Mouse (Mus musculus): ENCODE results near the gene Rdh11. TPM values are rescaled to one million over a fixed set of nuclear protein-coding genes. Genes with fewer than 3 reads are reported as not detected.
A peak's percentile ranks its signal among the peaks of the same experiment; 100 is the strongest.
"Not testable (repeated sequence)": the region's sequence is repeated elsewhere in the genome, so short reads cannot be mapped to it uniquely, and the experiment has no call there.

The Rdh11 gene
- polyA plus RNA-seq (2016; fragmentation: Nextera tagmentation; extraction: Ambion mirVana): 17.5 and 18.4 TPM in 2 replicates

DNA sequence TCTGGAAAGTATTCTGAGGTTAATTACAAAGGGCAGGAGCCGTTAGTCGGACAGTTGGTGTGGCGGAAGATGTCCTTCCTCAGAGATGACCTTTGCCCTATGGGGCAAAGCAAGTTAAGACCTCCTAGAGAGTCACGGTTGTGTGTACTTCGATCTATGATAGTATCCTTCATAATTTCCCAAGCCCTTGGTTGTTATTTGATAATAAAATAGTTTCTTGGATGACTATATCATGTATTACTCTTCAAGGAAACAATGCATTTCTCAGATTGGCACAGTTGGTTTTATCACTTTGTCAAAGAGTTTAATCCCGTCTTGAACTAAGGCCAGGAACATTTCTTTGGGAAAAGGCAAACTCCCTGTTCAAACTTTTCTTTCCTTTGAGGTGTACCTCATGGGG, at the start of gene Rdh11:
Gene Rdh11 (minus strand): TSS at position 101 of the 400 bp plus-strand sequence.
- Histone ChIP-seq H3K9ac (peak within 1 kb of the TSS; percentile 80), H3K27ac (ENCODE audit: poor library complexity, severe bottlenecking) (peak within 1 kb of the TSS; percentile 56), H3K4me1 (replicated peaks) (peaks cover 12% of the 10 kb centered on the region), H3K9me3 (replicated peaks) (no peaks in the 10 kb centered on the region), H3K27me3 (replicated peaks) (no peaks in the 10 kb centered on the region), H3K36me3 (peaks cover 13% of the 10 kb centered on the region), H3K4me3 (peak within 1 kb of the TSS; percentile 79), H3K4me2 (peak within 1 kb of the TSS; percentile 94)
- 57% methylated on average over 6 of the region's 6 CpGs for WGBS
- ATAC-seq (ENCODE audit: insufficient number of reproducible peaks, low FRiP score): no peak

DNA sequence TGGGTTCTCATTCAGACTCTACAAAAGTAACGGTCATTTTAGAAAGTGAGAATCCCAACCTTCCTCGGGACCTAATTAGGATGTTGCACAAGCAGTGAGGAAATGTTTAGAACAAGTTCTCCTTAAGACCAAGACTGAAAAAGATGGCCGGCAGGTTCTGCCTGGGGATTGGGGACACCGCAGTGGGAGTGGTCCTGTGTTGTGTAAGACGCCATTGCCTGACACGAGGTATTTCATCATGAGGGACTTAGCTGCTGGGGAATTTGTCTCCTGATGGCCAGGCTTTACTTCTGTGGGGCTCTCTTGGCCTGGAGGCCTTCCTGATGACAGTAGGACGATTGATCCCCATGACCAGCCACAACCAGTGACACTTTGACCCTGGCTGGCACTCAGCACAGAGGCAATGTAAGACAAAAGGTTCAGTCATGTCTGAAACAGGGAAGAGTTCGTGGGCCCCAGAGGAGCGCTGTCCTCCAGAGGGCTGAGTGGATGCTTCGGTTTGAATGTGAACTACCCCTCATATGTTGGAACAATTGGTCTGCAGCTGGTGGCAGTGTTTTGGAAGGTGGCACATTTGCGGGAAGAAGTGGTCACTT, 43.5 kb upstream of the Rdh11 start:
- peaks cover 74% of the 10 kb centered on the region for H3K36me3 ChIP-seq
- no peaks in the 10 kb centered on the region for H3K4me1 ChIP-seq (replicated peaks)
- no peak overlapping the region for H3K4me2 ChIP-seq

DNA sequence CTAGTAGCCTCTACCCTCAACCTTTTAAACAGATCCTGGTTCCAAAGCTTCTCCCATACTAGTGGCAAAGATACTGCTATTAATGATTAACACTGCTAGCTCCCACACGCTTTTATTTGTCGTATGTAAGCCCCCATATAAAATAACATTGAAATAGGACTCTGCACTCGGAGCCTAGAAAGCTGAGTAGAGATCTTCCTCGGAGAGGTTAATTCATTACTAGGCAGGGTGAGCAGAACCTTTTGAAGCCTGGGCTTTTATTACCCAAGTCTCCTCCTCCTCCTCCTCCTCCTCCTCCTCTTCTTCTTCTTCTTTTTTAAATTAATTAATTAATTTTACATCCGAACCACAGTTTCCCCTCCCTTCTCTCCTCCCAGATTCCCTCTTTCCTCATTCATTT, 25.4 kb upstream of the Rdh11 start:
- Histone ChIP-seq H3K27ac (ENCODE audit: poor library complexity, severe bottlenecking) (no peak overlapping the region), H3K36me3 (no peaks in the 10 kb centered on the region), H3K27me3 (replicated peaks) (no peaks in the 10 kb centered on the region; the same call in 1 of the 2 replicates), H3K4me3 (no peak overlapping the region), H3K4me1 (replicated peaks) (no peaks in the 10 kb centered on the region), H3K4me2 (no peak overlapping the region), H3K9ac (no peak overlapping the region), H3K9me3 (replicated peaks) (no peaks in the 10 kb centered on the region)
- ATAC-seq (ENCODE audit: insufficient number of reproducible peaks, low FRiP score): no peak
- 63% methylated on average over 5 of the region's 5 CpGs for WGBS

More for the DNA sequence above, 43.5 kb upstream of the Rdh11 start:
- Histone ChIP-seq H3K27me3 (replicated peaks) (no peaks in the 10 kb centered on the region), H3K9me3 (replicated peaks) (no peaks in the 10 kb centered on the region), H3K27ac (ENCODE audit: poor library complexity, severe bottlenecking) (no peak overlapping the region), H3K4me3 (no peak overlapping the region), H3K9ac (no peak overlapping the region)
- WGBS: 83% methylated on average over 11 of the region's 11 CpGs
- ATAC-seq (ENCODE audit: insufficient number of reproducible peaks, low FRiP score): no peak

DNA sequence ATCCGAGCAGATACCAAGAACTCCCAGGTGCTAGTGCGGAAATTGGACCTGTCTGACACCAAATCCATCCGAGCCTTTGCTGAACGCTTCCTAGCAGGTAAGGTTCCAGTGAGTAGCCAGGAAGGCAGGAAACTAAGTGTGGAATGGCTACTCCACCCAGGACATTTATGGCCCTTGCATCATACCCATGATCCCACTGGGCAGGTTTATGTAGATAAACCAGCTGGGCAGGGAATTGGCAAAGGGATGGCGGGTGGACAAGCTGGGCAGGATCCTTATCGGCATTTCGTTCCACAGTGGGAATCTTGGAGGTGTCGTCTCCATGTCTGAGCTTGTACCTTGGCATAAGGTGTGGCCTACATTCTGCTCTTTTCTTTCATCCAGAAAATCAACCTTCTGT, 19.4 kb upstream of the Rdh11 start:
- 84% methylated on average over 8 of the region's 8 CpGs for WGBS
- Histone ChIP-seq H3K9me3 (replicated peaks) (no peaks in the 10 kb centered on the region), H3K4me1 (replicated peaks) (peaks cover 4% of the 10 kb centered on the region; the same call in 1 of the 2 replicates), H3K4me2 (no peak overlapping the region), H3K27ac (ENCODE audit: poor library complexity, severe bottlenecking) (no peak overlapping the region), H3K9ac (no peak overlapping the region), H3K4me3 (no peak overlapping the region), H3K27me3 (replicated peaks) (no peaks in the 10 kb centered on the region; the same call in none of the 2 replicates), H3K36me3 (no peaks in the 10 kb centered on the region)
- ATAC-seq (ENCODE audit: insufficient number of reproducible peaks, low FRiP score): no peak

DNA sequence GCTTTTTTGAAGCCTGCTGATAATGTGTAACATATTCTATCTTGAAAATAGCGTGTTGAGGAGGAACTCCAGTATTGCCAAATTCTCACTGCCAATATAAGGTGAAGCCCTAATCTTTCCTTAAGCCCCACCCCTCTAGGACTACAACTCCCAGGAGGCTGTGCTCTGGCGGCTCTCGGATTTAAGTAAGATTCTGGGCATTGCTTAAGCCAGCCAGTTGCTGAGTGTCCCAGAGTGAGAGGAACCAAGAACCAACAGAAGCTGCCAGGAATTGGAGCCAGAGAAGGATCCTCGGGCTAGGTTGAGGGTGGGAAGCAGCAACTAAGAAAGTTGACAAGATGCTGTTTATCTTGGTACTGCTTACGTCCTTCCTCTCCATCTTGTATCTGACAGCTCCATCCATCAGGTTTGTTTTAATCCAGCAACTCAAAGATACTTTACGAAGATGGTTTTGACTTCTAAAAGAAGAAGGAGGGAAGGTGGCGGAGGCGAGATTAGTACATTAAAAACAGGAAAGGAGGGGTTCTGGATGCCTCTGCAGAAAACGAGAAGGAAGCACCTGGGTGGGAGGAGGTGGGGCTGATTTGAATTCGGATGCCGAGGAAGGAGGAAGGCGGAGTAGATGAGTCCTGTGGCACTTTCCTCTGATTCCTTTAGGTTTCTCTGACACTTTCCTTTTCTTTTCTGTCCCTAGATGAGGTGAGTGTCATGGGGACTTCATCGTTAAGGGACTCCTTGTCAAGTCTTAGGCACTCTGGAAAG, 16.8 kb upstream of the Rdh11 start, which contains the start of gene Rdh12:
Gene Rdh12 (plus strand): TSS at position 212 of the 762 bp plus-strand sequence.
- no peak within 1 kb of the TSS for H3K27ac ChIP-seq (ENCODE audit: poor library complexity, severe bottlenecking)
- H3K4me1 ChIP-seq (replicated peaks): peaks cover 4% of the 10 kb centered on the region; the same call in 1 of the 2 replicates
- peak within 1 kb of the TSS; percentile 50; the same call in 1 of the 2 replicates for H3K9ac ChIP-seq
- no peak for ATAC-seq (ENCODE audit: insufficient number of reproducible peaks, low FRiP score)
- 5% methylated on average over 13 of the region's 13 CpGs for WGBS
- H3K4me2 ChIP-seq: peak within 1 kb of the TSS; percentile 77
- H3K4me3 ChIP-seq: peak within 1 kb of the TSS; percentile 48
- H3K27me3 ChIP-seq (replicated peaks): no peaks in the 10 kb centered on the region; the same call in 1 of the 2 replicates
- no peaks in the 10 kb centered on the region for H3K36me3 ChIP-seq
- H3K9me3 ChIP-seq (replicated peaks): no peaks in the 10 kb centered on the region

DNA sequence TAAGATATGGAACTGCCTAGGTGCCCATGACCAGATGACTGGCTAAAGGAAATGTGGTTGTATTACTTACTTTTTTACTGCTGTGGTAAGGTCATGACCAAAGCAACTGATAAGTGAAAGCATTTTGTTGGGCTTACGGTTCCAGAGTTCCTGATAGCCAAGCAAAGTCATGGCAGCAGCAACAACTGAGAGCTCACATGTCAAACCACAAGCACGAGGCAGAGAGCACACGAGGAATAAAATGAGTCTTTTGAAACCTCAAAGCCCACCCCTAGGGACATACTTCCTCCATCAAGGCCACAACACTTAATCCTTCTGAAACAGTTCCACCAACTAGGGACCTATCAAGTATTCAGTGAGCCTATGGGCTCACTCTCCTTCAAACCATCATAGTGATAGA, 9.8 kb upstream of the Rdh11 start:
- Histone ChIP-seq H3K27me3 (replicated peaks) (no peaks in the 10 kb centered on the region), H3K36me3 (no peaks in the 10 kb centered on the region)
- no peak for ATAC-seq (ENCODE audit: insufficient number of reproducible peaks, low FRiP score)

DNA sequence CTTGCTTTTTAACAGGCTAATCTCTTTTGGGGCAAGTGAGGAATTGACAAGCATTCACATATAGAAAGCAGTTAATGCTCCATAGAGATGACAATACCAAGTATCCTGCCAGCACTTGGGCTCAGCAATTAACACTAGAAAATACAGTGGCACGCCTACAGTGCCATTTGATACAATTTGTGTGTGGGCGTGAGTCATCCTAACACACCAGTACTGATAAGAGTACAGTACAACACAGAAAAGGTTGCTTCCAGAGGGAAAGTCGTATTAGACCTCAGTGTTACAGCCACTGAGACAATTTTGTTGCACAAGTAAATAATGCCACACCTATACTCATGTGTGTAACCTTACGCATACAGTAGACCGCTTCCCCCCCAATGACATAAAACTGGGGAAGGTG, 5.0 kb upstream of the Rdh11 start:
- no peaks in the 10 kb centered on the region for H3K27me3 ChIP-seq (replicated peaks)
- no peaks in the 10 kb centered on the region for H3K36me3 ChIP-seq
- no peaks in the 10 kb centered on the region for H3K4me1 ChIP-seq (replicated peaks)
- no peaks in the 10 kb centered on the region for H3K9me3 ChIP-seq (replicated peaks)
- no peak overlapping the region for H3K27ac ChIP-seq (ENCODE audit: poor library complexity, severe bottlenecking)
- 75% methylated on average over 5 of the region's 5 CpGs for WGBS
- H3K9ac ChIP-seq: no peak overlapping the region
- no peak overlapping the region for H3K4me2 ChIP-seq
- ATAC-seq (ENCODE audit: insufficient number of reproducible peaks, low FRiP score): no peak
- H3K4me3 ChIP-seq: no peak overlapping the region

More for the DNA sequence above, 9.8 kb upstream of the Rdh11 start:
- H3K9me3 ChIP-seq (replicated peaks): no peaks in the 10 kb centered on the region
- 49% methylated on average over 3 of the region's 3 CpGs for WGBS
- H3K4me2 ChIP-seq: no peak overlapping the region
- H3K4me1 ChIP-seq (replicated peaks): no peaks in the 10 kb centered on the region
- H3K4me3 ChIP-seq: no peak overlapping the region
- no peak overlapping the region for H3K27ac ChIP-seq (ENCODE audit: poor library complexity, severe bottlenecking)
- no peak overlapping the region for H3K9ac ChIP-seq

DNA sequence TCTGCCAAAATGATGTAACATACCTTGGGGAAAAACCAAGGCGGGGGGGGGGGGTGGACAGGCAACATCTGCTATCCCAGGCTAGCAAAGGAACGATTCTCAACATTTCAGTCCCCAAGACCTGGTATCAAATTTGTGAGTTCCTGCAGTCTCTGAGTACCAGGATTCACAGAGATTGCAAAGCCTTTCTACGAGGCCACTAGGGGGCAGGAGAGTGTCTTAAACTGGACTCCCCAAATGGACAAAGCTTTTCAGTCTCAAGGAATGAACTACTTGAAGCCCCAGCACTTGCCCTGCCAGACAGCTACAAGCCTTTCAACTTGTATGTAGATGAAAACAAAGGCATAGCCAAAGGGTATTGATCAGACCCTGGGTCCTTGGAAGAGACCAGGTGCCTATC, 1.3 kb upstream of the Rdh11 start:
- Histone ChIP-seq H3K4me1 (replicated peaks) (peaks cover 12% of the 10 kb centered on the region), H3K9me3 (replicated peaks) (no peaks in the 10 kb centered on the region), H3K36me3 (peaks cover under 1% of the 10 kb centered on the region; the same call in 1 of the 2 replicates), H3K4me2 (no peak overlapping the region), H3K27ac (ENCODE audit: poor library complexity, severe bottlenecking) (no peak overlapping the region), H3K27me3 (replicated peaks) (no peaks in the 10 kb centered on the region), H3K9ac (no peak overlapping the region), H3K4me3 (no peak overlapping the region)
- WGBS: 4% methylated on average over 3 of the region's 3 CpGs
- ATAC-seq (ENCODE audit: insufficient number of reproducible peaks, low FRiP score): no peak

DNA sequence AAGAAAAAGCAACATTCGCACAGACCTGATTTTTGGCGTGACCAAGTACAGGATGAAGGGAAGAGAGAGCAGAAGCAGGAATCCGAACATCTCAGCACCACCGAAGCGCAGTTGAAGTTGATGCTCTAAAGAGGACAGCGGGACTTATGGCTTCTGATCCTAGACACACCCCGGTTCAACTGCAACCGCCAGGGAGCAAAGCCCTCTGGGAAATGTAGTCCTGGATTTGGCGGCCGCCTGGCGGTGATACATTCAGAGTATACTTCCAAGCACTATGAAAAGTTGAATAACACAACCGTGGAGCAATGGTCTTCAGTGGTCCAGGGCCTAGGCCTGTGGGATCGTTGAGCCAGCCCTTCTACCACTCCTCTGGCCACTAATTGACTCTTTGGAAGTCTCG, 392 bp downstream of the Rdh11 start:
- Histone ChIP-seq H3K36me3 (peaks cover 18% of the 10 kb centered on the region), H3K9me3 (replicated peaks) (no peaks in the 10 kb centered on the region), H3K27ac (ENCODE audit: poor library complexity, severe bottlenecking) (peak overlapping the region; percentile 56), H3K4me1 (replicated peaks) (peaks cover 12% of the 10 kb centered on the region), H3K4me3 (peak overlapping the region; percentile 79), H3K9ac (peak overlapping the region; percentile 80), H3K4me2 (peak overlapping the region; percentile 94), H3K27me3 (replicated peaks) (no peaks in the 10 kb centered on the region)
- WGBS: 6% methylated on average over 14 of the region's 14 CpGs
- peak; percentile 85 for ATAC-seq (ENCODE audit: insufficient number of reproducible peaks, low FRiP score)

DNA sequence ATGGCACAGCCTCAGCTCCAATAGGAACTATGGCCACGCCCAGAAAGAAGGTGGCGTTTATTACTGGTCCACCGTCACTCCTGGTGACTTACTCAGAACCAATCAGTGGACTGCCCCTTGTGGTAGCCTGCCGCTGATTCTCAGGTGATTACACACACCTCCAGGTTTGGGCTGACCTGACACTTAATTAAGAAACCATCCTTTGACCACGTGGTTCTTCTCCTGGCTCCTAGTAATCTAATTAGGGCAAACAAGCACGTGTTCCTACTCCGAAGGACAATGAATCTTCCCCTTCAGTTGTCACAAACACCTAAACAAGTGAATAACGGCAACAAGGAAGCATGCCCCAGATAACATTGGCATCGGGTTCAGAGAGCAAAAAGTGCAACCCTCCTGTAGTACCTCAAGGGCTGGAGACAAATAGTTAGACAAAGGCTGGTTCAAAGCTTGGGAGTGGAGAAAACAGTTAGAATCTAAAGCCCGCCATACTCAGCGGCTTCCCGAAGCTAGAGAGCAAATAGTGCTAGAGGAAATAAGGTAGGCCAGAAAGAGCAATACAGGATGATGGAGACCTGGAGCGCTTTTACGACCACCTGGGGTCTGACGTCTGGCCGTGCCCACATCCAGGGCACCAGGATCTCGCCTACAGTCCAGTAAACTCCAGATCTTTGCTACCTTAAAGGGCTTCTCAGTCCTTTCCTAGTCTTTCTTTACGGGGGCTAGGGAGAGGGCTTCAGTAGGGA, 991 bp downstream of the Rdh11 start:
- Histone ChIP-seq H3K27ac (ENCODE audit: poor library complexity, severe bottlenecking) (peak overlapping the region; percentile 56), H3K4me1 (replicated peaks) (peaks cover 12% of the 10 kb centered on the region), H3K27me3 (replicated peaks) (no peaks in the 10 kb centered on the region), H3K4me2 (peak overlapping the region; percentile 94), H3K9me3 (replicated peaks) (no peaks in the 10 kb centered on the region), H3K36me3 (peaks cover 24% of the 10 kb centered on the region), H3K9ac (peak overlapping the region; percentile 80), H3K4me3 (peak overlapping the region; percentile 79)
- under 1% methylated on average over 18 of the region's 18 CpGs for WGBS
- peak; percentile 90 for ATAC-seq (ENCODE audit: insufficient number of reproducible peaks, low FRiP score)

DNA sequence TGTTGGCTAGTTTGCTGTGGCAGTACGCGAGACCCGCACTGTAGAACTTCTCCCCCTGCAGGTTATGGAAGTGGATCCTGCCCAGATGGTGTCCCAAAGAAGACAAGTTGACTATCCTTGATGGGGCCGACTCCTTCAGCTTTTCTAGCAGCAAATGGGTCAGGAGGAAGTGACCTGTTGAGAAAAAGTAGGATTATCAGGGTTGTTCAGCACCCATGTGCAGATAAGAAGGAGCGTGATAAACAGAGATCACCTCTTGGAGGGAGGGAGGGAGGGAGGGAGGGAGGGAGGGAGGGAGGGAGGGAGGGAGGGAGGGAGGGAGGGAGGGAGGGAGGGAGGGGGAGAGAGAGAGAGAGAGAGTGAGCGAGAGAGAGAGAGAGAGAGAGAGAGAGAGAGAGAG, 6.9 kb downstream of the Rdh11 start:
- not testable (repeated sequence) for H3K27me3 ChIP-seq (replicated peaks); H3K9ac ChIP-seq; H3K4me3 ChIP-seq; H3K4me1 ChIP-seq (replicated peaks); ATAC-seq (ENCODE audit: insufficient number of reproducible peaks, low FRiP score); H3K4me2 ChIP-seq; H3K27ac ChIP-seq (ENCODE audit: poor library complexity, severe bottlenecking); H3K9me3 ChIP-seq (replicated peaks)
- H3K36me3 ChIP-seq: peaks cover 77% of the 10 kb centered on the region
- 79% methylated on average over 5 of the region's 6 CpGs for WGBS
